Mouse (Mus musculus) hindbrain, embryonic 15.5 days (tissue): ENCODE measurements at regions not wholly inside any gene's neighbourhood (a gene's known extent, or its start where the extent isn't known, plus 50 kb on each side); places are given as distances from the start of the nearest gene placed in this dataset.
"Not testable (repeated sequence)": the region's sequence is repeated elsewhere in the genome, so short reads cannot be mapped to it uniquely, and the experiment has no call there.

Experiments
- ATAC-seq: fragments of 200-750 bp; cut with Nextera tagmentation; 2 replicates; pipeline ENCODE4 v1.8.0; 2017; ENCODE audit warnings: low read depth, moderate number of reproducible peaks, moderate TSS enrichment; ENCODE audit not compliant: low FRiP score
- H3K27ac ChIP-seq: fragments of 300-500 bp; sonication (generic); replicated peaks from 2 replicates; pipeline ENCODE4 v1.5.1; 2015; ENCODE audit warnings: mild to moderate bottlenecking, inconsistent platforms
- H3K27me3 ChIP-seq: fragments of 300-500 bp; sonication (generic); 2 replicates; pipeline ENCODE4 v1.6.1; 2015; ENCODE audit warnings: control low read depth, inconsistent platforms
- H3K36me3 ChIP-seq: fragments of 300-500 bp; sonication (generic); 2 replicates; pipeline ENCODE4 v1.6.1; 2015; ENCODE audit warnings: control low read depth, inconsistent platforms
- H3K4me1 ChIP-seq: fragments of 300-500 bp; sonication (generic); replicated peaks from 2 replicates; pipeline ENCODE4 v1.6.1; 2015; ENCODE audit warnings: control low read depth, inconsistent platforms
- H3K4me2 ChIP-seq: fragments of 300-500 bp; sonication (generic); 2 replicates; pipeline ENCODE4 v1.6.1; 2015; ENCODE audit warnings: moderate library complexity, mild to moderate bottlenecking, inconsistent platforms
- H3K4me3 ChIP-seq: fragments of 300-500 bp; sonication (generic); 2 replicates; pipeline ENCODE4 v1.5.1; 2015; ENCODE audit warnings: mild to moderate bottlenecking, inconsistent platforms
- H3K9ac ChIP-seq: fragments of 300-500 bp; sonication (generic); 2 replicates; pipeline ENCODE4 v1.6.1; 2015; ENCODE audit warnings: inconsistent platforms
- H3K9me3 ChIP-seq: fragments of 300-500 bp; sonication (generic); 2 replicates; pipeline ENCODE4 v1.6.1; 2016; ENCODE audit warnings: control low read depth, inconsistent platforms
- WGBS: fragments of 180-500 bp; shearing (Covaris S2); methylation state at CpG from one replicate; pipeline ENCODE4 v1.1.7; 2015; 5-methylcytosine and 5-hydroxymethylcytosine counted together

DNA sequence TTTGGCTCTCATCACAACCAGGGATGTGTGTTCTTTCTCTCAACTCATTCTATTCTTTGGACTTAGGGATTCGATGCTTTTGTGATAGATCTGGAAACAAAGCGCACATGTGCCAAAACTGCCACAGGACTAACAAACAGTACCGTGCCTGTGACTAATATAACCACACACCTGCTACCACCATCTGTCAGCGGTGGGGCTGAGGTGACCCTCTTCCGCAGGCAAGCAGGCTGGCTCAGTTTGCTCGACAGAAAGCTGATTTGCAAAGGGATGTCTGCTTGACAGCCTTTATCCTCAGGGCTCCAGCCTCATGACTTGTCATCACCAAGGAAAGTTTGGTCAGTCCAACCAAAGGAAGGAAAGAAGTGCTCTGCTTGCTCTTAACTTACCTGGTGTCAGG, 146.7 kb upstream of the Fer start:
- H3K27ac ChIP-seq: 0 out of 2 replicates have a peak overlapping the region, but pooled peaks have one; percentile 6
- no peak overlapping the region for H3K4me2 ChIP-seq
- no peaks in the 10 kb centered on the region for H3K27me3 ChIP-seq
- 50% methylated on average over 6 of the region's 6 CpGs for WGBS
- no peak overlapping the region for H3K9ac ChIP-seq
- no peak for ATAC-seq
- H3K9me3 ChIP-seq: no peaks in the 10 kb centered on the region
- H3K4me3 ChIP-seq: no peak overlapping the region
- H3K4me1 ChIP-seq: peaks cover 14% of the 10 kb centered on the region
- no peaks in the 10 kb centered on the region for H3K36me3 ChIP-seq

GRCm38 (mm10) chr17:63717051-63717578, 145.7 kb upstream of the Fer start:
- Histone ChIP-seq H3K36me3 (no peaks in the 10 kb centered on the region), H3K9ac (no peak overlapping the region), H3K4me2 (no peak overlapping the region), H3K4me1 (peaks cover 14% of the 10 kb centered on the region), H3K4me3 (no peak overlapping the region), H3K27ac (no peak overlapping the region), H3K27me3 (no peaks in the 10 kb centered on the region), H3K9me3 (no peaks in the 10 kb centered on the region)
- whole genome bisulfite sequencing: 52% methylated on average over 9 of the region's 9 CpGs
- no peak for ATAC-seq

GRCm38 (mm10) chr17:63718972-63719715, 143.7 kb upstream of the Fer start:
- H3K9ac ChIP-seq: no peak overlapping the region
- H3K27me3 ChIP-seq: no peaks in the 10 kb centered on the region
- WGBS: 44% methylated on average over 16 of the region's 16 CpGs
- H3K4me2 ChIP-seq: no peak overlapping the region
- peak overlapping the region; percentile 45; the same call in 1 of the 2 replicates for H3K27ac ChIP-seq
- ATAC-seq: peak; percentile 76
- H3K36me3 ChIP-seq: no peaks in the 10 kb centered on the region
- no peak overlapping the region for H3K4me3 ChIP-seq
- H3K9me3 ChIP-seq: no peaks in the 10 kb centered on the region
- H3K4me1 ChIP-seq: peaks cover 14% of the 10 kb centered on the region

DNA sequence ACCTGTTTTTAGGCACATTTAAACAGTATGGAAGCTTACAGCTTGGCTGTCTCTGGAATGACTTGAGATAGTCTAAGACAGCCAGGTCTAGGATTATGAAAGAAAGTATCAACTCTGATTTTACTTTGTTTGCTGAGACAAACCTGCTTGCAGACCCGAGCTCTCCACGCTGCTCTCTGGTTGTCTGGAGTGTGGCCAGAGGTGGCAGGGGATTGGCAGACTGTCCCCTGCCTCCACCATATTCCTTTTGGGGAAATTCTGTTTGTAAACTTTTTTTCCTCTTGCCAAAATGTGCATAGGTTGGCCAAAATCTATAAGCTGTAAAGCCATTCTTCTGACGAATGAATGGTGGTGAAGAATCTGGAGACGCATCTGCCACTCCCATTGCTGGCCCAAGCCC, 143.1 kb upstream of the Fer start:
- WGBS: 62% methylated on average over 4 of the region's 4 CpGs

DNA sequence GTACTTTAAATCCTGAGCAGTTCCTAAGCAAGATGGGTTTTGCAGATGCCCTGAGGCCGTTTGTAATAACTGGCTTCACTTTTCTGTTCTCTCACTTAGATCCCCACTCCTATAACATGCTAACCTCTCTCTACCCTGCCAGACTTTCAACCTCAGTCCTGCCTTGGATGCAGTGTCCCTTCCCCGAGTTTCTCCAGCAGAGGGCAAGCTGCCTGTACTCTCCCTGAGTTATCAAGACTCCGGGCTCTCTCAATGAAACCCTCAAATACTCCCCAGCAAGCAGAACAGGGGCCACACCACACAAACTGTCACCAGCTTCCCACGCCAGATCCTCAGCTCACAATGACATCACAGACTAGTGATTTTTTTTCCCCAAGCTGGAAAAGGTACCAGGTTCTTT, 142.0 kb upstream of the Fer start:
- H3K9me3 ChIP-seq: no peaks in the 10 kb centered on the region
- H3K36me3 ChIP-seq: no peaks in the 10 kb centered on the region
- H3K4me3 ChIP-seq: no peak overlapping the region
- H3K4me1 ChIP-seq: peaks cover 14% of the 10 kb centered on the region
- no peaks in the 10 kb centered on the region for H3K27me3 ChIP-seq
- WGBS: 37% methylated on average over 4 of the region's 4 CpGs
- no peak overlapping the region for H3K27ac ChIP-seq
- no peak overlapping the region for H3K9ac ChIP-seq
- H3K4me2 ChIP-seq: no peak overlapping the region
- ATAC-seq: no peak

More for the DNA sequence above, 143.1 kb upstream of the Fer start:
- H3K9ac ChIP-seq: no peak overlapping the region
- H3K27ac ChIP-seq: peak overlapping the region; percentile 45; the same call in 1 of the 2 replicates
- no peaks in the 10 kb centered on the region for H3K36me3 ChIP-seq
- no peak overlapping the region for H3K4me2 ChIP-seq
- ATAC-seq: no peak
- peaks cover 14% of the 10 kb centered on the region for H3K4me1 ChIP-seq
- no peaks in the 10 kb centered on the region for H3K27me3 ChIP-seq
- H3K4me3 ChIP-seq: no peak overlapping the region
- no peaks in the 10 kb centered on the region for H3K9me3 ChIP-seq

GRCm38 (mm10) chr17:63722434-63723004, 140.3 kb upstream of the Fer start:
- Histone ChIP-seq H3K9me3 (no peaks in the 10 kb centered on the region), H3K4me1 (peaks cover 9% of the 10 kb centered on the region; the same call in 1 of the 2 replicates), H3K36me3 (no peaks in the 10 kb centered on the region), H3K4me3 (no peak overlapping the region), H3K4me2 (no peak overlapping the region), H3K27ac (no peak overlapping the region), H3K9ac (no peak overlapping the region), H3K27me3 (no peaks in the 10 kb centered on the region)
- WGBS: 77% methylated on average over 12 of the region's 12 CpGs
- ATAC-seq: no peak

DNA sequence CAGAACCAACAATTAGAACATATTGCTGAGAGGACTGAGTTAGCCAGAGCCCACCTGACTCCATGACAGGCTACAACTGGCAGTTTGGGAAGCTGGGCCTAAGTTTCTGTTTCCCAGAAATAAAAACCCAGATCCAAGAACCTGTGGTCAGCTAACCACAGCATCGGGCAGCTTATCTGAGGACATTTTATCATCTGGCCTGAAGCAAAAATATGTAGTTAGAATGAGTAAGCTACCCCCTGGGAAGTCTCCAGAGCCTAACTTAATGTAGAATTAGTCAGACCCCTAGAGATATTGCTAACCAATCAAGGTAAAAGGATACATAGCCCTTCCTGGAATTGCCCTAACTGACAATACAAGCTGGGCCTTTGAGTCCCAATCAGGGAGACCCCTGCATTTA, 124.7 kb upstream of the Fer start:
- ATAC-seq: no peak
- WGBS: 100% methylated on average over 1 of the region's 1 CpGs

GRCm38 (mm10) chr17:63739710-63740109, 123.2 kb upstream of the Fer start:
- 81% methylated on average over 2 of the region's 2 CpGs for WGBS
- no peak for ATAC-seq

More for the DNA sequence above, 124.7 kb upstream of the Fer start:
- Histone ChIP-seq H3K27ac (no peak overlapping the region), H3K4me2 (no peak overlapping the region), H3K4me3 (no peak overlapping the region), H3K36me3 (no peaks in the 10 kb centered on the region), H3K9me3 (0 out of 2 replicates have a peak, but pooled peaks cover 3% of the 10 kb centered on the region), H3K27me3 (no peaks in the 10 kb centered on the region), H3K9ac (no peak overlapping the region), H3K4me1 (no peaks in the 10 kb centered on the region)

GRCm38 (mm10) chr17:63749257-63749656, 113.6 kb upstream of the Fer start:
- not testable (repeated sequence) for H3K9ac ChIP-seq, H3K4me2 ChIP-seq, H3K4me3 ChIP-seq, H3K9me3 ChIP-seq, H3K27ac ChIP-seq, H3K36me3 ChIP-seq, H3K27me3 ChIP-seq, H3K4me1 ChIP-seq, ATAC-seq
- WGBS: 96% methylated on average over 6 of the region's 10 CpGs

More at GRCm38 (mm10) chr17:63739710-63740109, 123.2 kb upstream of the Fer start:
- Histone ChIP-seq H3K27ac (no peak overlapping the region), H3K36me3 (no peaks in the 10 kb centered on the region), H3K4me1 (no peaks in the 10 kb centered on the region), H3K9ac (no peak overlapping the region), H3K4me3 (no peak overlapping the region), H3K27me3 (no peaks in the 10 kb centered on the region), H3K4me2 (no peak overlapping the region), H3K9me3 (0 out of 2 replicates have a peak, but pooled peaks cover 3% of the 10 kb centered on the region)

DNA sequence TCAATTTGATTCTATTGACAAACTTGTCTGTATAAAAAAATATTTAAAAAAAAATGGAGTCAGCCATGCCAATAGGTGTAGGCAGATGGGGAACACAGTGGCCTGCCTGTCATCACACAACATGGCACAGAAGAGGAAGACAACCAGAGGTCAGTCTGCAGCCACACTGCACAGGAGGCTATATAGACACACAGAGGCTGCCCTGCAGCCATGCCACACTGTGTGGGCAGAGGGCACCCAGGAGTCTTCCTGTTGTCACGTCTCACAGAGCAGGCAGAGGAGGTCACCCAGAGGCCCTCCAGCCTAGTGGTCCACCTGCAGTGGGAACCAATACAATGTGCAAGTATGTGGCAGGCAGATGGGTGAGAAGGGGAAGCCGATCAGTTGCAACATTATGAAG, 108.5 kb upstream of the Fer start:
- no peak for ATAC-seq
- peaks cover 10% of the 10 kb centered on the region for H3K4me1 ChIP-seq
- no peaks in the 10 kb centered on the region for H3K9me3 ChIP-seq
- no peak overlapping the region for H3K4me3 ChIP-seq
- H3K9ac ChIP-seq: no peak overlapping the region
- 82% methylated on average over 2 of the region's 2 CpGs for WGBS
- no peaks in the 10 kb centered on the region for H3K27me3 ChIP-seq
- no peaks in the 10 kb centered on the region for H3K36me3 ChIP-seq
- no peak overlapping the region for H3K27ac ChIP-seq
- H3K4me2 ChIP-seq: no peak overlapping the region

DNA sequence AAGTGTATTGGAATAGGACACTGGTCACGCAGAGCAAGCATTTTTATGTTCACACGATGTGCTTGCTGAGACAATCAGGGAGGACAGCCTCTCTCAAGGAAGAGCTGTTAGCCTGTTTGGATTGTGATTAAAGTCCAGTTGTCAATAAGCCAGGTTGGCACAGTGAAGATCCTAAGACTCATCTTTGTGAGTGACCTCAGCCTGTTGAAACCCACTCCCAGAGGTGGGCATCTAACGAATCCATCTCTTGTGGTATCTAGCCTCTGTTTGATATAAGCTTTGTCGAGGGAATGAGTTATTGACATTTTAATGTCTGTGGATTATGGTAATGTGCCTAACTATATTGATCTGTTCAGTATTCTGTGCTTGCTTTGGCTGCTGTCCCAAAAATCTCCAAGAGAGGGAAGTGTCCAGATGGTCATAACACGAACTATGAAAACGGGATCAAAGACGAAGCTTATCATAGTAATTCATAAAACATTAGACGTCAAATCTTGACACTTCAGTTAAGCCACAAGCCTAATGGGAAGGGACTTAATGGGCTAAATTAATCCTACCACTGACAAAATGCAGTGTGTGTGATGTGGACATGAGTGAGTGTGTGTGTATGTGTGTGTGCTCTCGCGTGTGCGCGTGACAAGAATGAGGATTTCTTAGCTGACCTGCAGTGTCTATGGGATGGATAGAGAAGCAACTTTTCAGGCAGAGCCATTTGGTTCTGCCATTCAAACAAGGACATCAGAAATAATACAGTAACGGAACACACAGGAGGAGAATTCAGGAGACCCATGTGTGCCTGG, 104.8 kb upstream of the Fer start:
- 66% methylated on average over 13 of the region's 13 CpGs for WGBS
- peak; percentile 45; the same call in 1 of the 2 replicates for ATAC-seq
- H3K27me3 ChIP-seq: no peaks in the 10 kb centered on the region
- H3K4me1 ChIP-seq: peaks cover 10% of the 10 kb centered on the region
- H3K27ac ChIP-seq: peak overlapping the region; percentile 35
- H3K9me3 ChIP-seq: no peaks in the 10 kb centered on the region
- H3K4me3 ChIP-seq: no peak overlapping the region
- H3K36me3 ChIP-seq: no peaks in the 10 kb centered on the region
- H3K4me2 ChIP-seq: no peak overlapping the region
- H3K9ac ChIP-seq: no peak overlapping the region
